Mouse (Mus musculus): ENCODE data around the gene Skap1. TPM values are rescaled to one million over a fixed set of nuclear protein-coding genes. Genes with fewer than 3 reads are reported as not detected.
"Not testable (repeated sequence)": the region's sequence is repeated elsewhere in the genome, so short reads cannot be mapped to it uniquely, and the experiment has no call there.

Skap1 gene
- polyA plus RNA-seq, 1 experiment from 2014 or later: 0.35 TPM

GRCm38 (mm10) chr11:96774536-96774935 lies 310.1 kb downstream of the Skap1 start:
- H3K9me3 ChIP-seq (ENCODE audit: low read length): no peaks in the 10 kb centered on the region
- ATAC-seq (no peak), DNase-seq (no peak)
- peaks cover 32% of the 10 kb centered on the region for H3K36me3 ChIP-seq (replicated peaks; ENCODE audit: insufficient read depth, low read length)
- H3K4me1 ChIP-seq (ENCODE audit: insufficient read depth): peaks cover 15% of the 10 kb centered on the region
- H3K27ac ChIP-seq (ENCODE audit: low read depth): 0 out of 2 replicates have a peak overlapping the region, but pooled peaks have one; percentile 1
- H3K27me3 ChIP-seq (ENCODE audit: insufficient read depth, low read length): no peaks in the 10 kb centered on the region
- 68% methylated on average over 3 of the region's 3 CpGs for WGBS (ENCODE audit: insufficient replicate concordance)
- no peak overlapping the region for H3K4me2 ChIP-seq (ENCODE audit: low read depth, low read length)
- TF ChIP-seq CTCF (IDR thresholded peaks at IDR 0.05; ENCODE audit: low read depth): peak; percentile 29; the same call in 1 of the 2 replicates
- TF ChIP-seq EP300 (IDR thresholded peaks at IDR 0.05; ENCODE audit: low read depth): no peak
- no peak overlapping the region for H3K9ac ChIP-seq (replicated peaks)
- H3K4me3 ChIP-seq (ENCODE audit: low read depth, low read length): no peak overlapping the region

GRCm38 (mm10) chr11:96775063-96775462 lies 310.7 kb downstream of the Skap1 start:
- H3K4me1 ChIP-seq (ENCODE audit: insufficient read depth): peaks cover 15% of the 10 kb centered on the region
- no peak overlapping the region for H3K9ac ChIP-seq (replicated peaks)
- H3K27ac ChIP-seq (ENCODE audit: low read depth): 0 out of 2 replicates have a peak overlapping the region, but pooled peaks have one; percentile 1
- DNase-seq (no peak), ATAC-seq (no peak)
- no peak for TF ChIP-seq CTCF (IDR thresholded peaks at IDR 0.05; ENCODE audit: low read depth)
- no peak for TF ChIP-seq EP300 (IDR thresholded peaks at IDR 0.05; ENCODE audit: low read depth)
- no peak overlapping the region for H3K4me3 ChIP-seq (ENCODE audit: low read depth, low read length)
- 89% methylated on average over 8 of the region's 8 CpGs for WGBS (ENCODE audit: insufficient replicate concordance)
- H3K4me2 ChIP-seq (ENCODE audit: low read depth, low read length): no peak overlapping the region
- no peaks in the 10 kb centered on the region for H3K27me3 ChIP-seq (ENCODE audit: insufficient read depth, low read length)
- peaks cover 30% of the 10 kb centered on the region for H3K36me3 ChIP-seq (replicated peaks; ENCODE audit: insufficient read depth, low read length)
- H3K9me3 ChIP-seq (ENCODE audit: low read length): no peaks in the 10 kb centered on the region

DNA sequence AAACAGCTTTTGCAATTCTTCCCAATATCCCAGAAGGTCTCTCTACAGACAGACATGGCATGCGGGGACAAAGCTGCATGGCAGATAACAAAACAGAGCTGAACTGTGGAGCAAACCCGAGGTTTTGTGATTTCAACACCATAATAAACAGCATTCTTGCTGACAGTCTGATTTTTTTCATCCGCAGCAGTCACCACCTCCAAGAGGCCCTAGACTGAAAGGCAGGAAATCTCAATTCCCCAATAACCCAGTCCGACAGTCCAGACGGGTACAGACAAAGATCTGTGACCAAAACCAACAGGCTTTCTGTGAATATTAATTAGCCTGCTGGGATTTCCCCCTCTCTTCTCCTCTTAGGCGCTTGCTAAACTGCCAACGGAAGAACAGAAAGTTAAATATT lies 311.3 kb downstream of the Skap1 start:
- H3K4me3 ChIP-seq (ENCODE audit: low read depth, low read length): no peak overlapping the region
- peaks cover 24% of the 10 kb centered on the region for H3K36me3 ChIP-seq (replicated peaks; ENCODE audit: insufficient read depth, low read length)
- H3K9ac ChIP-seq (replicated peaks): no peak overlapping the region
- ATAC-seq (no peak), DNase-seq (no peak)
- no peaks in the 10 kb centered on the region for H3K27me3 ChIP-seq (ENCODE audit: insufficient read depth, low read length)
- H3K27ac ChIP-seq (ENCODE audit: low read depth): no peak overlapping the region; the same call in 1 of the 2 replicates
- H3K4me2 ChIP-seq (ENCODE audit: low read depth, low read length): peak overlapping the region; percentile 72; the same call in 1 of the 2 replicates
- no peaks in the 10 kb centered on the region for H3K9me3 ChIP-seq (ENCODE audit: low read length)
- TF ChIP-seq EP300 (IDR thresholded peaks at IDR 0.05; ENCODE audit: low read depth): no peak
- WGBS (ENCODE audit: insufficient replicate concordance): 69% methylated on average over 7 of the region's 7 CpGs
- H3K4me1 ChIP-seq (ENCODE audit: insufficient read depth): peaks cover 15% of the 10 kb centered on the region

DNA sequence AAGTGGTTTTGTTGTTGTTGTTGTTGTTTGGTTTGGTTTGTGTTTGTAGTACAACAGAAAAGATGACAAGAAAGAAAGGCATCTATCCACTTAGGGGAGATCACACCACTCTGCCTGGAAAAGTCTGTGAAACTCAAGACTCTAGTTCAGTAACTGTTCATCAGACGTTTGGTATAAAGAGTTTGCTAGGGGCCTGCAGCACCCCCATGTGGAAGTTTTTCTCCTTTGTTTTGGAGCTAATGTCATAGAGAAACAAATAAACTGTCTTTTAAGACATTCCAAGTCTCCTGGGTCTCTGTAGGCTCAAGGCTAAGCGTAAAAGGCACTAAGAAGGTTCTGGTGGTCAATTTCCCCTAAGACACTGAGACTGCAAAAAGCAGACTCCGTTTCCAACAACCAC lies 311.7 kb downstream of the Skap1 start:
- H3K27me3 ChIP-seq (ENCODE audit: insufficient read depth, low read length): no peaks in the 10 kb centered on the region
- DNase-seq (no peak), ATAC-seq (no peak)
- peak overlapping the region; percentile 72 for H3K4me2 ChIP-seq (ENCODE audit: low read depth, low read length)
- no peaks in the 10 kb centered on the region for H3K9me3 ChIP-seq (ENCODE audit: low read length)
- H3K27ac ChIP-seq (ENCODE audit: low read depth): no peak overlapping the region; the same call in 1 of the 2 replicates
- H3K4me3 ChIP-seq (ENCODE audit: low read depth, low read length): no peak overlapping the region
- TF ChIP-seq CTCF (IDR thresholded peaks at IDR 0.05; ENCODE audit: low read depth) (peak; percentile 33; the same call in 1 of the 2 replicates), EP300 (IDR thresholded peaks at IDR 0.05; ENCODE audit: low read depth) (no peak)
- peaks cover 15% of the 10 kb centered on the region for H3K4me1 ChIP-seq (ENCODE audit: insufficient read depth)
- peaks cover 20% of the 10 kb centered on the region for H3K36me3 ChIP-seq (replicated peaks; ENCODE audit: insufficient read depth, low read length)
- peak overlapping the region; percentile 64; the same call in 1 of the 2 replicates for H3K9ac ChIP-seq (replicated peaks)
- WGBS (ENCODE audit: insufficient replicate concordance): 54% methylated on average over 3 of the region's 3 CpGs

GRCm38 (mm10) chr11:96776968-96777962 lies 312.9 kb downstream of the Skap1 start, which contains the start of gene Snx11:
Gene Snx11 (minus strand): TSS chr11:96777559.
- Histone ChIP-seq H3K4me3 (ENCODE audit: low read depth, low read length) (peak within 1 kb of the TSS; percentile 73), H3K36me3 (replicated peaks; ENCODE audit: insufficient read depth, low read length) (peaks cover 9% of the 10 kb centered on the region), H3K9ac (replicated peaks) (peak within 1 kb of the TSS; percentile 64), H3K27me3 (ENCODE audit: insufficient read depth, low read length) (no peaks in the 10 kb centered on the region), H3K27ac (ENCODE audit: low read depth) (peak within 1 kb of the TSS; percentile 36), H3K9me3 (ENCODE audit: low read length) (no peaks in the 10 kb centered on the region), H3K4me1 (ENCODE audit: insufficient read depth) (peaks cover 15% of the 10 kb centered on the region), H3K4me2 (ENCODE audit: low read depth, low read length) (peak within 1 kb of the TSS; percentile 72)
- WGBS (ENCODE audit: insufficient replicate concordance): 1% methylated on average over 57 of the region's 59 CpGs
- DNase-seq: peak; percentile 100
- TF ChIP-seq CTCF (IDR thresholded peaks at IDR 0.05; ENCODE audit: low read depth) (peak; percentile 91), EP300 (IDR thresholded peaks at IDR 0.05; ENCODE audit: low read depth) (peak; percentile 71; the same call in 1 of the 2 replicates)
- ATAC-seq: peak; percentile 100

- not testable (repeated sequence) for H3K27me3 ChIP-seq (ENCODE audit: insufficient read depth, low read length); DNase-seq; H3K9me3 ChIP-seq (ENCODE audit: low read length); ATAC-seq; H3K36me3 ChIP-seq (replicated peaks; ENCODE audit: insufficient read depth, low read length)
- 58% methylated on average over 10 of the region's 10 CpGs for WGBS (ENCODE audit: insufficient replicate concordance)
- H3K9ac ChIP-seq (replicated peaks): peak overlapping the region; percentile 23
- peak overlapping the region; percentile 72 for H3K4me2 ChIP-seq (ENCODE audit: low read depth, low read length)
- H3K4me1 ChIP-seq (ENCODE audit: insufficient read depth): peaks cover 15% of the 10 kb centered on the region
- H3K27ac ChIP-seq (ENCODE audit: low read depth): peak overlapping the region; percentile 36
- H3K4me3 ChIP-seq (ENCODE audit: low read depth, low read length): peak overlapping the region; percentile 73
Measured at GRCm38 (mm10) chr11:96778061-96778627, 313.8 kb downstream of the Skap1 start.

Data from liver, postnatal 0 days (tissue).